Mouse (Mus musculus) lung, adult 18-20 months (tissue): ENCODE results near the gene Col15a1.

ENCODE experiments used
- DNase-seq, 2 experiments: peaks; one replicate each; pipeline ENCODE4 v3.0.0; 2022; ENCODE audit warnings: mixed read lengths in 2 of 2

Col15a1 gene

GRCm38 (mm10) chr4:47207969-47208420 lies at the start of gene Col15a1:
Gene Col15a1 (plus strand): TSS chr4:47208161.
- DNase-seq = no peak

GRCm38 (mm10) chr4:47161103-47161755 lies 46.7 kb upstream of the Col15a1 start:
- no peak for DNase-seq

GRCm38 (mm10) chr4:47161756-47162587 lies 46.0 kb upstream of the Col15a1 start:
- DNase-seq = no peak

- no peak for DNase-seq
These were observed 35.6 kb upstream of the Col15a1 start for GRCm38 (mm10) chr4:47172314-47172713.

GRCm38 (mm10) chr4:47177101-47177500 lies 30.9 kb upstream of the Col15a1 start:
- DNase-seq = no peak

- no peak for DNase-seq
These were observed 29.6 kb upstream of the Col15a1 start for GRCm38 (mm10) chr4:47178261-47178961.

GRCm38 (mm10) chr4:47179535-47179934 lies 28.4 kb upstream of the Col15a1 start:
- DNase-seq = no peak

GRCm38 (mm10) chr4:47184058-47184661 lies 23.8 kb upstream of the Col15a1 start:
- DNase-seq = no peak

GRCm38 (mm10) chr4:47186514-47186913 lies 21.4 kb upstream of the Col15a1 start:
- DNase-seq = no peak

GRCm38 (mm10) chr4:47196173-47196572 lies 11.8 kb upstream of the Col15a1 start:
- DNase-seq = no peak

GRCm38 (mm10) chr4:47203643-47204042 lies 4.3 kb upstream of the Col15a1 start:
- DNase-seq = no peak

GRCm38 (mm10) chr4:47205846-47206245 lies 2.1 kb upstream of the Col15a1 start:
- DNase-seq = no peak

GRCm38 (mm10) chr4:47208421-47208991 lies 545 bp downstream of the Col15a1 start:
- DNase-seq = no peak

- DNase-seq = no peak
These were observed 1.5 kb downstream of the Col15a1 start for GRCm38 (mm10) chr4:47209466-47209865.

GRCm38 (mm10) chr4:47218828-47219227 lies 10.9 kb downstream of the Col15a1 start:
- DNase-seq = no peak

GRCm38 (mm10) chr4:47219393-47219792 lies 11.4 kb downstream of the Col15a1 start:
- DNase-seq = no peak

GRCm38 (mm10) chr4:47220544-47220943 lies 12.6 kb downstream of the Col15a1 start:
- DNase-seq = no peak

GRCm38 (mm10) chr4:47222146-47222545 lies 14.2 kb downstream of the Col15a1 start:
- DNase-seq = no peak

- peak; percentile 27 to 40 for DNase-seq
These were observed 18.0 kb downstream of the Col15a1 start for GRCm38 (mm10) chr4:47225920-47226319.

GRCm38 (mm10) chr4:47227101-47227500 lies 19.1 kb downstream of the Col15a1 start:
- no peak for DNase-seq

- DNase-seq = peak; percentile 44 to 50
These were observed 19.8 kb downstream of the Col15a1 start for GRCm38 (mm10) chr4:47227756-47228155.

GRCm38 (mm10) chr4:47228945-47229344 lies 21.0 kb downstream of the Col15a1 start:
- DNase-seq = no peak

GRCm38 (mm10) chr4:47230498-47230897 lies 22.5 kb downstream of the Col15a1 start:
- no peak for DNase-seq
